Mouse (Mus musculus): Measurements from ENCODE around the gene Supt4a. TPM values are rescaled to one million over a fixed set of nuclear protein-coding genes. Genes with fewer than 3 reads are reported as not detected.

Supt4a gene
- total and polyA plus RNA-seq, 3 experiments: 229 to 251 (median 241) TPM

- Histone ChIP-seq H3K27ac (ENCODE audit: insufficient read depth, low read depth) (no peak overlapping the region), H3K27me3 (replicated peaks) (no peaks in the 10 kb centered on the region)
Measured at GRCm38 (mm10) chr11:87725964-87726562, 11.3 kb upstream of the Supt4a start.

DNA sequence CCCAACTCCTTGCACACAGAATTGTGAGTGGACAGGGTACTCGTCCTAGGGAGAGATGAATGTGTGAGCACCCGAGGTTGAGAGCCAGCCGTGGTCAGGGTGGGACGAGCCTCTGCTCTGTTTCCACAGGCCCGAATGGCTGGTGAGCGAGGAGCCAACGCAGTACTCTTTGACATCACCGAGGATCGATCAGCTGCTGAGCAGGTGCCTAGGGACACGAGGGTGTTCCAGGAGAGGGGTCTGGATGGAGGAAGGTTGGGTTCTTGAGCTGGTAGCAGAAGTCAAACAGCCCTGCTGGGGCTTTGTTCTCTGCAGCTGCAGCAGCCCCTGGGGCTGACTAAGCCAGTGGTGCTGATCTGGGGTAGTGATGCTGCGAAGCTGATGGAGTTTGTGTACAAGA, 10.3 kb upstream of the Supt4a start:
- Histone ChIP-seq H3K9me3 (replicated peaks; ENCODE audit: low read length) (peaks cover 2% of the 10 kb centered on the region), H3K27ac (ENCODE audit: insufficient read depth, low read depth) (no peak overlapping the region), H3K4me3 (replicated peaks in 1 of 3; ENCODE audit: low read depth in 2 of 3, low read length in 2 of 3, poor library complexity in 1 of 3) (no peak overlapping the region), H3K36me3 (replicated peaks in 1 of 2; ENCODE audit: control insufficient read depth in 1 of 2, insufficient read depth in 1 of 2, low read length in 1 of 2) (peaks cover 71 to 95% of the 10 kb centered on the region in 2 experiments), H3K9ac (ENCODE audit: insufficient read depth, low read depth) (no peak overlapping the region), H3K4me2 (ENCODE audit: insufficient read depth, low read depth, poor library complexity, severe bottlenecking) (no peak overlapping the region), H3K4me1 (ENCODE audit: control insufficient read depth in 1 of 2, insufficient read depth in 2 of 2) (peaks cover 0 to 17% of the 10 kb centered on the region in 2 experiments; a peak in 2 of 4 replicates), H3K79me2 (replicated peaks; ENCODE audit: control insufficient read depth, extremely low read depth, insufficient read depth, poor library complexity, severe bottlenecking) (peaks cover 5% of the 10 kb centered on the region), H3K27me3 (replicated peaks) (no peaks in the 10 kb centered on the region)
- dilution Hi-C loops (cut with MboI; ENCODE audit: extremely low pct_ligation_motif_present, extremely low pct_unique_long_range_greater_than_20kb, low sequenced_read_pairs): no loop called here
- in situ Hi-C loops (cut with MboI; ENCODE audit: low pct_ligation_motif_present, low pct_unique_long_range_greater_than_20kb, low sequenced_read_pairs): no loop called here
- TF ChIP-seq NRF1 (IDR thresholded peaks at IDR 0.05; ENCODE audit: low read depth, low read length) (no peak), MAZ (IDR thresholded peaks at IDR 0.05; ENCODE audit: low read depth, low read length) (no peak), POLR2AphosphoS2 (IDR thresholded peaks at IDR 0.05; ENCODE audit: low read depth, low read length) (no peak), KAT2A (IDR thresholded peaks at IDR 0.05; ENCODE audit: insufficient replicate concordance, low read length) (no peak), ELF1 (IDR thresholded peaks at IDR 0.05; ENCODE audit: low read depth, low read length) (no peak), BHLHE40 (IDR thresholded peaks at IDR 0.05; ENCODE audit: low read depth, low read length) (no peak), CHD1 (IDR thresholded peaks at IDR 0.05; ENCODE audit: low read depth, low read length) (no peak), CTCF (conservative IDR thresholded peaks at IDR 0.05 in 1 of 2, IDR thresholded peaks at IDR 0.05 in 1 of 2; ENCODE audit: low read depth in 2 of 2, low read length in 2 of 2) (no peak), IRF4 (IDR thresholded peaks at IDR 0.05; ENCODE audit: low read depth, low read length) (no peak), ZNF384 (IDR thresholded peaks at IDR 0.05; ENCODE audit: low read depth, low read length) (no peak), CHD2 (IDR thresholded peaks at IDR 0.05; ENCODE audit: low read length) (no peak)
- no peak for DNase-seq (ENCODE audit: extremely low read depth)

More at GRCm38 (mm10) chr11:87725964-87726562, 11.3 kb upstream of the Supt4a start:
- Histone ChIP-seq H3K4me2 (ENCODE audit: insufficient read depth, low read depth, poor library complexity, severe bottlenecking) (no peak overlapping the region), H3K79me2 (replicated peaks; ENCODE audit: control insufficient read depth, extremely low read depth, insufficient read depth, poor library complexity, severe bottlenecking) (peaks cover 8% of the 10 kb centered on the region), H3K4me1 (ENCODE audit: control insufficient read depth in 1 of 2, insufficient read depth in 2 of 2) (peaks cover 0 to 18% of the 10 kb centered on the region in 2 experiments; a peak in 2 of 4 replicates), H3K36me3 (replicated peaks in 1 of 2; ENCODE audit: control insufficient read depth in 1 of 2, insufficient read depth in 1 of 2, low read length in 1 of 2) (peaks cover 66 to 94% of the 10 kb centered on the region in 2 experiments), H3K4me3 (replicated peaks in 1 of 3; ENCODE audit: low read depth in 2 of 3, low read length in 2 of 3, poor library complexity in 1 of 3) (no peak overlapping the region), H3K9ac (ENCODE audit: insufficient read depth, low read depth) (no peak overlapping the region), H3K9me3 (replicated peaks; ENCODE audit: low read length) (peaks cover 2% of the 10 kb centered on the region)
- TF ChIP-seq ZNF384 (IDR thresholded peaks at IDR 0.05; ENCODE audit: low read depth, low read length) (no peak), NELFE (IDR thresholded peaks at IDR 0.05; ENCODE audit: low read depth, low read length) (no peak), NRF1 (IDR thresholded peaks at IDR 0.05; ENCODE audit: low read depth, low read length) (no peak), MEF2A (IDR thresholded peaks at IDR 0.05; ENCODE audit: borderline replicate concordance, low read depth, low read length) (no peak), CHD1 (IDR thresholded peaks at IDR 0.05; ENCODE audit: low read depth, low read length) (no peak), ZC3H11A (IDR thresholded peaks at IDR 0.05; ENCODE audit: low read depth, low read length) (no peak), E2F4 (IDR thresholded peaks at IDR 0.05; ENCODE audit: insufficient replicate concordance, low read depth, low read length) (no peak), SIN3A (IDR thresholded peaks at IDR 0.05; ENCODE audit: low read length) (no peak), ZMIZ1 (IDR thresholded peaks at IDR 0.05; ENCODE audit: low read depth, low read length) (no peak), MXI1 (IDR thresholded peaks at IDR 0.05; ENCODE audit: low read depth, low read length) (no peak), RCOR1 (conservative IDR thresholded peaks at IDR 0.05; ENCODE audit: low read depth, low read length) (no peak), TBP (conservative IDR thresholded peaks at IDR 0.05; ENCODE audit: low read depth, low read length) (no peak), MAFK (IDR thresholded peaks at IDR 0.05; ENCODE audit: insufficient replicate concordance, low read length) (no peak), ELF1 (IDR thresholded peaks at IDR 0.05; ENCODE audit: low read depth, low read length) (no peak), POLR2AphosphoS2 (IDR thresholded peaks at IDR 0.05; ENCODE audit: low read depth, low read length) (no peak), HCFC1 (IDR thresholded peaks at IDR 0.05; ENCODE audit: low read depth, low read length) (no peak)
- DNase-seq (ENCODE audit: extremely low read depth): no peak
- in situ Hi-C loops (cut with MboI; ENCODE audit: low pct_ligation_motif_present, low pct_unique_long_range_greater_than_20kb, low sequenced_read_pairs): no loop called here
- dilution Hi-C loops (cut with MboI; ENCODE audit: extremely low pct_ligation_motif_present, extremely low pct_unique_long_range_greater_than_20kb, low sequenced_read_pairs): no loop called here
